ENCODE assay signal across 31 mouse cellular contexts in the genomic region with DNA sequence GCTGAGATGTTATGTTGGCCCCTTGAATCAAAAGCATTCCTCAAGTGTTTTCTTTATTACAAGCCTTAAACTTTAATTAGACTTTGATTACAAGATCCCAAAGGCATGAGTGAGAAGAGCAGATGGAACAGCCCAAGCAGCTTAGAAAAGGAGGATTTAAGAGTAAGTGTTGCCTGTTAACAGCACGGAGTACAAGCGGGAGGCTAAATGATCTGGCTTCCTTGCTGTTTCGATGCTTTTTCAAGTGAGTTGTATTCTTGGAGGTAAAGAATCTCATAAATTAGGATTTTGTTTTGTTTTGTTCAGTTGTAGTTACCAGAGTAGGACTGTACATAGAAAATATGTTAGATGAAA.
DNase-seq lines count a peak whose midpoint lies in the region; ATAC-seq and TF ChIP-seq lines count a peak whose summit lies in the region.
"Had no signal": no experiment of that assay in that cellular context is flagged by ENCODE, and none has a peak within 500 bp of the region (broad histone marks: within the 10 kb centered on the region; RNA-seq: fewer than 3 reads in every experiment).

No protein-coding gene starts in this region.

- H3K27ac ChIP-seq in kidney, embryonic 14.5 days (ENCODE audit: low read depth, low read length) = 0 out of 2 replicates have a peak overlapping the region, but pooled peaks have one; percentile 6
- H3K27ac ChIP-seq in layer of hippocampus, adult 2 months = peak overlapping the region; percentile 59; the same call in 1 of the 2 replicates
- 0 out of 2 replicates have a peak overlapping the region, but pooled peaks have one; percentile 21 for H3K27ac ChIP-seq in testis, adult 2 months (ENCODE audit: control insufficient read depth, insufficient read depth, low read depth, low read length)
- H3K27ac ChIP-seq: embryonic facial prominence, embryonic 10.5 days; embryonic facial prominence, embryonic 13.5 days; forebrain, embryonic 12.5 days; forebrain, embryonic 15.5 days; heart, adult 2 months; heart, embryonic 10.5 days; heart, embryonic 13.5 days; hindbrain, embryonic 14.5 days; hindbrain, postnatal 0 days had no signal

- no peak overlapping the region for H3K9ac ChIP-seq in kidney, embryonic 14.5 days (ENCODE audit: low read depth, low read length)
- H3K9ac ChIP-seq: embryonic facial prominence, embryonic 13.5 days; forebrain, embryonic 12.5 days; forebrain, embryonic 15.5 days; heart, embryonic 13.5 days; hindbrain, embryonic 14.5 days had no signal

- H3K9me3 ChIP-seq in kidney, embryonic 14.5 days (ENCODE audit: control insufficient read depth, low read length) = no peaks in the 10 kb centered on the region
- H3K9me3 ChIP-seq: embryonic facial prominence, embryonic 10.5 days; embryonic facial prominence, embryonic 13.5 days; forebrain, embryonic 12.5 days; forebrain, embryonic 15.5 days; heart, embryonic 10.5 days; heart, embryonic 13.5 days had no signal

- 58% methylated on average over 3 of the region's 3 CpGs for WGBS in kidney, embryonic 14.5 days

- no peaks in the 10 kb centered on the region for H3K36me3 ChIP-seq in kidney, embryonic 14.5 days (ENCODE audit: control insufficient read depth, insufficient read depth, low read length)
- H3K36me3 ChIP-seq in testis, adult 2 months (ENCODE audit: control insufficient read depth, insufficient read depth, low read length) = no peaks in the 10 kb centered on the region
- H3K36me3 ChIP-seq: embryonic facial prominence, embryonic 10.5 days; embryonic facial prominence, embryonic 13.5 days; forebrain, embryonic 12.5 days; forebrain, embryonic 15.5 days; heart, embryonic 10.5 days; heart, embryonic 13.5 days had no signal

- no peaks in the 10 kb centered on the region for H3K27me3 ChIP-seq in kidney, embryonic 14.5 days (ENCODE audit: control insufficient read depth, insufficient read depth, low read length)
- no peaks in the 10 kb centered on the region for H3K27me3 ChIP-seq in testis, adult 2 months (ENCODE audit: control insufficient read depth, insufficient read depth, low read length)
- H3K27me3 ChIP-seq: embryonic facial prominence, embryonic 13.5 days; forebrain, embryonic 12.5 days; forebrain, embryonic 15.5 days; heart, embryonic 13.5 days had no signal

- no peak for TF ChIP-seq POLR2A in testis, adult 2 months (IDR thresholded peaks at IDR 0.05; ENCODE audit: control insufficient read depth, low read depth, low read length)

- ATAC-seq in kidney, embryonic 14.5 days (ENCODE audit: low FRiP score, low TSS enrichment) = no peak
- ATAC-seq: activated CD4-positive, CD25-positive, alpha-beta regulatory T cell, adult 4 months; CD4-positive, CD25-positive, alpha-beta regulatory T cell, adult 4 months; forebrain, embryonic 15.5 days; hindbrain, postnatal 0 days had no signal

- TF ChIP-seq CTCF in layer of hippocampus, adult 2 months (conservative IDR thresholded peaks at IDR 0.05) = no peak
- no peak for TF ChIP-seq CTCF in testis, adult 2 months (IDR thresholded peaks at IDR 0.05; ENCODE audit: control insufficient read depth, insufficient read depth, insufficient replicate concordance, low read depth, low read length)

- no peak overlapping the region for H3K4me2 ChIP-seq in kidney, embryonic 14.5 days (replicated peaks; ENCODE audit: low read depth, low read length)
- H3K4me2 ChIP-seq: embryonic facial prominence, embryonic 13.5 days; forebrain, embryonic 12.5 days; forebrain, embryonic 15.5 days; heart, embryonic 13.5 days; hindbrain, embryonic 14.5 days had no signal

- H3K4me1 ChIP-seq in kidney, embryonic 14.5 days (ENCODE audit: control insufficient read depth, insufficient read depth, low read length) = no peaks in the 10 kb centered on the region
- no peaks in the 10 kb centered on the region for H3K4me1 ChIP-seq in testis, adult 2 months (ENCODE audit: control insufficient read depth, insufficient read depth, low read length)

- DNase-seq in kidney, postnatal 36 days = no peak
- DNase-seq in layer of hippocampus, adult 2 months (ENCODE audit: low spot score in 2 of 2) = no peak
- no peak for DNase-seq in layer of hippocampus, adult 18-20 months (ENCODE audit: low spot score in 2 of 2)
- DNase-seq in testis, postnatal 14 days (ENCODE audit: low spot score) = no peak
- peak; percentile 32 for DNase-seq in telencephalon, adult 2 months (ENCODE audit: low read depth, low spot score)
- DNase-seq in c-Kit-positive CD71-positive TER-119-positive erythroid progenitor cells, embryonic 14.5 days (ENCODE audit: low spot score) = no peak
- DNase-seq: adrenal gland, adult 8-10 months; adrenal gland, postnatal 25 days; cerebellum, adult 11 months; cerebellum, adult 2 months; cerebellum, adult 9-11 months; cerebellum, postnatal 25 days; embryo, embryonic 11 days; gastrocnemius, postnatal 10 days; gastrocnemius, postnatal 36 days; heart, adult 2 months; heart, postnatal 14 days; heart, postnatal 4 days had no signal

- no peak overlapping the region for H3K4me3 ChIP-seq in kidney, embryonic 14.5 days (ENCODE audit: low read length)
- H3K4me3 ChIP-seq in layer of hippocampus, adult 2 months = no peak overlapping the region
- H3K4me3 ChIP-seq in testis, adult 2 months (ENCODE audit: control insufficient read depth, low read depth, low read length) = no peak overlapping the region
- H3K4me3 ChIP-seq: embryonic facial prominence, embryonic 10.5 days; embryonic facial prominence, embryonic 13.5 days; erythroblast, embryonic 14.5 days; forebrain, embryonic 12.5 days; forebrain, embryonic 15.5 days; heart, adult 2 months; heart, embryonic 10.5 days; heart, embryonic 13.5 days had no signal

Comparison
In these comparisons a context has a peak if more than half of its experiments do, and no peak if none do; other contexts are left out.
1. H3K27ac ChIP-seq: peak in every context shown above with its lines; median percentile 59 in layer of hippocampus, adult 2 months; 21 in testis, adult 2 months; 6 in kidney, embryonic 14.5 days.